Mouse (Mus musculus): ENCODE results near the gene Prpf40a.

Prpf40a gene

GRCm38 (mm10) chr2:53102901-53103300 is 88.2 kb downstream of the Prpf40a start:
- DNase-seq, result no peak

- no peak for DNase-seq
Measured at GRCm38 (mm10) chr2:53101885-53102740, 89.0 kb downstream of the Prpf40a start.

GRCm38 (mm10) chr2:53100093-53100492 is 91.0 kb downstream of the Prpf40a start:
- DNase-seq, result peak; percentile 16

GRCm38 (mm10) chr2:53095489-53095888 is 95.6 kb downstream of the Prpf40a start:
- DNase-seq, result no peak

- no peak for DNase-seq
Measured at GRCm38 (mm10) chr2:53095031-53095430, 96.1 kb downstream of the Prpf40a start.

- no peak for DNase-seq
Measured at GRCm38 (mm10) chr2:53088744-53089143, 102.3 kb downstream of the Prpf40a start.

- DNase-seq, result peak; percentile 58
Measured at GRCm38 (mm10) chr2:53085617-53086202, 105.4 kb downstream of the Prpf40a start.
